Mouse (Mus musculus) liver, embryonic 14.5 days (tissue): ENCODE data around the gene Smyd3. TPM values are rescaled to one million over a fixed set of nuclear protein-coding genes. Genes with fewer than 3 reads are reported as not detected.

Experiments used
- ATAC-seq: fragments of 200-750 bp; cut with Nextera tagmentation; 2 replicates; pipeline ENCODE4 v1.8.0; 2017; ENCODE audit warnings: moderate number of reproducible peaks, mild to moderate bottlenecking, moderate library complexity; ENCODE audit not compliant: insufficient read depth
- DNase-seq, 3 experiments: peaks; one replicate each; pipeline ENCODE4 v3.0.0-alpha.2; 2012 to 2013; ENCODE audit warnings: low read depth in 3 of 3, low spot score in 3 of 3
- H3K27ac ChIP-seq: fragments of 300-500 bp; sonication (generic); 2 replicates; pipeline ENCODE4 v1.5.1; 2014; ENCODE audit warnings: moderate library complexity, mild to moderate bottlenecking, control low read depth, inconsistent platforms
- H3K27me3 ChIP-seq: fragments of 300-500 bp; sonication (generic); 2 replicates; pipeline ENCODE4 v1.6.1; 2014; ENCODE audit warnings: mild to moderate bottlenecking, low read length, moderate library complexity; ENCODE audit not compliant: control insufficient read depth, insufficient read depth
- H3K36me3 ChIP-seq: fragments of 300-500 bp; sonication (generic); replicated peaks from 2 replicates; pipeline ENCODE4 v1.6.1; 2014; ENCODE audit warnings: low read depth; ENCODE audit not compliant: control insufficient read depth, insufficient read depth
- H3K4me1 ChIP-seq, 2 experiments: fragments of 200-500 bp in 1 of 2; fragments of 300-500 bp in 1 of 2; sonication (generic) in 1 of 2; replicated peaks; 2 replicates each; pipeline ENCODE4 v1.6.1; 2012 to 2014; ENCODE audit warnings: antibody characterized with exemption in 1 of 2, inconsistent platforms in 1 of 2, low read length in 1 of 2; ENCODE audit not compliant: control insufficient read depth in 2 of 2, insufficient read depth in 2 of 2
- H3K4me2 ChIP-seq: fragments of 300-500 bp; sonication (generic); 2 replicates; pipeline ENCODE4 v1.6.1; 2014; ENCODE audit warnings: low read depth, mild to moderate bottlenecking, control low read depth, moderate library complexity
- H3K4me3 ChIP-seq, 2 experiments: fragments of 200-500 bp in 1 of 2; fragments of 300-500 bp in 1 of 2; sonication (generic) in 1 of 2; 2 replicates each; pipeline ENCODE4 v1.5.1; 2012 to 2014; ENCODE audit warnings: low read depth in 2 of 2, low read length in 2 of 2, mild to moderate bottlenecking in 2 of 2, control low read depth in 1 of 2, inconsistent platforms in 1 of 2, moderate library complexity in 1 of 2; ENCODE audit not compliant: insufficient read depth in 1 of 2
- H3K9ac ChIP-seq: fragments of 300-500 bp; sonication (generic); replicated peaks from 2 replicates; pipeline ENCODE4 v1.6.1; 2014; ENCODE audit warnings: mild to moderate bottlenecking, control low read depth, moderate library complexity
- H3K9me3 ChIP-seq: fragments of 300-500 bp; sonication (generic); 2 replicates; pipeline ENCODE4 v1.6.1; 2016; ENCODE audit warnings: low read length, mixed read lengths; ENCODE audit not compliant: control insufficient read depth
- CTCF ChIP-seq: IDR thresholded peaks from 2 replicates; pipeline ENCODE4 v1.5.1; 2016; ENCODE audit warnings: antibody characterized with exemption, low read depth, control low read depth
- EP300 ChIP-seq: IDR thresholded peaks from 2 replicates; pipeline ENCODE4 v1.6.1; 2016; ENCODE audit warnings: antibody characterized with exemption, low read depth
- WGBS: fragments of 180-500 bp; shearing (Covaris S2); extraction: QIAGEN DNeasy Blood & Tissue Kit; methylation state at CpG from one replicate; pipeline ENCODE4 v1.1.7; 2014; ENCODE audit not compliant: insufficient replicate concordance; 5-methylcytosine and 5-hydroxymethylcytosine counted together
- polyA plus RNA-seq, 2 experiments: library from polyadenylated mRNA; depleted of rRNA in 1 of 2; stranded (reverse) in 1 of 2; unstranded in 1 of 2; fragments of >200 nt; fragmentation: Nextera tagmentation in 1 of 2; extraction: Ambion mirVana in 1 of 2; gene quantifications; 2 replicates each; pipeline versions ENCODE4 v1.2.1 to v1.2.3; 2012 to 2014

The Smyd3 gene
- polyA plus RNA-seq, 2 experiments = 2.6 to 6.6 TPM

DNA sequence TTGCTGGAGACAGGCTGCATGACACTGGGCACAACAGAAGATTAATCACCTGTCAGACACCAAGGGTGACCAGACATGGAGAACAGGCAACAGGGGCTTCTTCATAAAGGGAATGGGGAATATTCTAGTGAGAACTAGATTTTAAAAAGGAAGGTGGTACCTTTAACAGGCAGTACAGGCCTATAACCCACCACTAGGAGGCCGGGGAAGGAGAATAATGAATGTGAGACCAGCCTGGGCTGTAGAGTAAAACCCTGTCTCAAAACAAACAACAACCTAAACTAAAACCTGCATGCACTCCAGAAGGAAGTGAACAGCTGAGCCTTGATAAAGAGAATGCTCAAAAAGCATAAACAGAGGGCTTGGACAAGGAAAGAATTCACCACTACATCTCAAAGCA lies 297.6 kb downstream of the Smyd3 start:
- Histone ChIP-seq H3K9ac (no peak overlapping the region), H3K9me3 (no peaks in the 10 kb centered on the region), H3K4me1 (no peaks in the 10 kb centered on the region), H3K27me3 (no peaks in the 10 kb centered on the region), H3K4me2 (no peak overlapping the region), H3K36me3 (no peaks in the 10 kb centered on the region), H3K4me3 (no peak overlapping the region), H3K27ac (no peak overlapping the region)
- WGBS = 36% methylated on average over 1 of the region's 1 CpGs
- ATAC-seq = no peak
- TF ChIP-seq EP300 (no peak), CTCF (no peak; the same call in 1 of the 2 replicates)
- DNase-seq = no peak

DNA sequence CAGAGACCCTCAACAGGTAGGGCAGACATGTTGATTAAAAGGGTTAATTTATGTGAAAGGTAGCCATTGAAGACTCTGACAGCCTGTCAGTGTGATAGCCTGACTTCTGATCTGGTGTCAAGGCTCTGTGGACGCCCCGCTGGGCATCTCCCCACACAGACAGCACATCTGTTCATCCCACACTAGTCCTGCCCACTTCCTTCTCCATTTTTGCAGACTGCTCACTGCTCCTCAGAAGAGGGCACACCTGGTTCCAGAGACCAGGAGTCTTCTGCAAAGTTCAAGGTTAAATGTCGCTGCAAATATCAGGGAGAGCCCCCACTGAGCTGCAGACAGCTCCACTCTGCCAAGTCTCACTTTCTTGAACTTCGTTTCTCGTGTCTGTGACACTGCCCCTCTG lies 299.8 kb downstream of the Smyd3 start:
- 0 out of 4 replicates have a peak, but pooled peaks cover 0 to 5% of the 10 kb centered on the region in 2 experiments for H3K4me1 ChIP-seq
- ATAC-seq = no peak
- TF ChIP-seq CTCF (no peak), EP300 (no peak)
- no peak overlapping the region for H3K4me2 ChIP-seq
- H3K36me3 ChIP-seq = no peaks in the 10 kb centered on the region
- no peaks in the 10 kb centered on the region for H3K27me3 ChIP-seq
- no peak overlapping the region for H3K9ac ChIP-seq
- no peak overlapping the region for H3K4me3 ChIP-seq
- 41% methylated on average over 5 of the region's 5 CpGs for WGBS
- DNase-seq = no peak
- H3K9me3 ChIP-seq = no peaks in the 10 kb centered on the region
- no peak overlapping the region for H3K27ac ChIP-seq

DNA sequence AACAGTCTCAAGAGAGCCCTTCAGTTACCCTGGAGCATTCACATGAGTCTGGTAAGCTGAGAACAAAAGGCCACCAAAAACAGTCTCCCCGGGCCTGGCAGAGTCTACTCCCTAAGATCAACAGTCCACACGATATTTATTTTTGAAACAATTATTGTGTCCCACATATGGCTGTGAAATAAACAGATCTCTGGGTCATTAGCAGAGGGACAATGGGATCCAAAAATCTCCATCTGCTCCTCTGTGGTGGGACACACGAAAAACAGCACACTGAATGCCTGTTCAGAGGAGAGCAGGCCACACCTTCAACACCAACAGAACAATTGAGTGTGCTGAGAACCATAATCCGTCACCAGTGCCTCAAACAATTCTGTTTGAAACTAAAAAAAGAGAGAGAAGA lies 300.8 kb downstream of the Smyd3 start:
- ATAC-seq (no peak), DNase-seq (no peak)
- Histone ChIP-seq H3K9ac (no peak overlapping the region), H3K4me3 (no peak overlapping the region), H3K27ac (no peak overlapping the region), H3K4me2 (no peak overlapping the region), H3K36me3 (no peaks in the 10 kb centered on the region), H3K9me3 (no peaks in the 10 kb centered on the region), H3K4me1 (0 out of 4 replicates have a peak, but pooled peaks cover 0 to 5% of the 10 kb centered on the region in 2 experiments), H3K27me3 (no peaks in the 10 kb centered on the region)
- WGBS = 53% methylated on average over 4 of the region's 4 CpGs
- TF ChIP-seq CTCF = no peak
- TF ChIP-seq EP300 = no peak

DNA sequence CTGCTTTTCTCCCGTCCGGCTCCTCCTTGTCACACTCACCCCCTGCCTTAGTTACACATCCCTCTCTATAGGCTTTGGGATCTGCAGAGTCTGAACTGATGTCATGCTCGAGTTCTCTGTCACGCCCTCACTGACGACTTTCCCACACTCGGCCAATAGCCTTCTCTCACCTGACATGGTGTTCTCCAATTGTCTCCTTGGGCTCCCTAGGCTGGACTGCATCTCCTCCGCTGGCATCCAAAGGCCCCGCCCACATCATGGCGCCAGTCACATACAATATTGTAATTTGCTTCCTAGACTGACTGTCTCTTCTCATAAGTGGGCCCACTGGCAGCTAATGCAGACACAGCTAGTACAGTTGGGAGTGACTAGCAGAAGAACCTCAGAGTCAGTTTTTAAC lies 304.5 kb downstream of the Smyd3 start:
- TF ChIP-seq EP300 = no peak
- Histone ChIP-seq H3K4me1 (0 out of 4 replicates have a peak, but pooled peaks cover 0 to 5% of the 10 kb centered on the region in 2 experiments), H3K4me3 (no peak overlapping the region), H3K9me3 (no peaks in the 10 kb centered on the region), H3K9ac (no peak overlapping the region), H3K4me2 (no peak overlapping the region), H3K27me3 (no peaks in the 10 kb centered on the region), H3K36me3 (no peaks in the 10 kb centered on the region), H3K27ac (no peak overlapping the region)
- DNase-seq (no peak), ATAC-seq (no peak)
- 73% methylated on average over 9 of the region's 9 CpGs for WGBS

DNA sequence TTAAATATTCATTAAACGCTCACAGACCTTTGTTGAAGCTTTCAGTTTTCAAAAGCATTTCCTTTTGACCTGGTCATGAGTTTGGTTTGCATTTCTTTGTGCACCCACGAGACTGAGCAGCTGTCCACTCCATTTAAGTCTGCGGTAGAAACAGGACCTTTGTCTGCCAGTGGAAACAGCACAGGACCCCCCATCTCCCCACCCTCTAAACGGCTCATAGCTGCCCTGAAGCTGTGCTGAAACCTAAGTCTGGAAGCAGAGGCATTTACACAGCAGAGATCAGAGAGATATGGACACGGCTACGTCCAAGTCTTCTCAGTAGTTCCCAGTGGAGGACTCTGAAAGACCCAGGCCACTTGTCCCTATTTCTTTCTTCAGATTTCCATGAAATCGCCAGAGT lies 305.5 kb downstream of the Smyd3 start:
- TF ChIP-seq EP300 = no peak
- no peak for TF ChIP-seq CTCF
- ATAC-seq (no peak), DNase-seq (no peak)
- no peaks in the 10 kb centered on the region for H3K36me3 ChIP-seq
- H3K27me3 ChIP-seq = no peaks in the 10 kb centered on the region
- no peak overlapping the region for H3K4me3 ChIP-seq
- 0 out of 4 replicates have a peak, but pooled peaks cover 0 to 5% of the 10 kb centered on the region in 2 experiments for H3K4me1 ChIP-seq
- H3K27ac ChIP-seq = no peak overlapping the region
- H3K9ac ChIP-seq = no peak overlapping the region
- WGBS = 43% methylated on average over 7 of the region's 7 CpGs
- H3K4me2 ChIP-seq = no peak overlapping the region
- no peaks in the 10 kb centered on the region for H3K9me3 ChIP-seq
